Mouse (Mus musculus) C2C12 (cell line): Measurements from ENCODE around the gene Gsto1. TPM values are rescaled to one million over a fixed set of nuclear protein-coding genes. Genes with fewer than 3 reads are reported as not detected.

Source experiments
- H3K27me3 ChIP-seq: one replicate; pipeline ENCODE4 v1.6.1; 2011; ENCODE audit not compliant: control insufficient read depth, insufficient read depth, insufficient read length
- H3K36me3 ChIP-seq: one replicate; pipeline ENCODE4 v1.6.1; 2011; ENCODE audit not compliant: control insufficient read depth, insufficient read depth
- H3K4me3 ChIP-seq: one replicate; pipeline ENCODE4 v1.5.1; 2011; ENCODE audit warnings: mild to moderate bottlenecking, control low read depth; ENCODE audit not compliant: poor library complexity, insufficient read depth, severe bottlenecking
- H3K79me2 ChIP-seq: one replicate; pipeline ENCODE4 v1.6.1; 2011; ENCODE audit not compliant: control insufficient read depth, insufficient read depth
- H3K79me3 ChIP-seq: one replicate; pipeline ENCODE4 v1.6.1; 2011; ENCODE audit warnings: low read depth, control low read depth
- H3ac ChIP-seq: one replicate; pipeline ENCODE3; 2011; ENCODE audit warnings: low read depth; ENCODE audit not compliant: control insufficient read depth, insufficient read length
- CEBPB ChIP-seq: IDR thresholded peaks from one replicate; pipeline ENCODE4 v1.6.1; 2011; ENCODE audit warnings: low read depth, mild to moderate bottlenecking, control low read depth, moderate library complexity
- CTCF ChIP-seq: IDR thresholded peaks from one replicate; pipeline ENCODE4 v1.5.1; 2011; ENCODE audit not compliant: control insufficient read depth, insufficient read depth, insufficient read length
- FOSL1 ChIP-seq: IDR thresholded peaks from one replicate; pipeline ENCODE4 v1.8.0; 2011; ENCODE audit warnings: mild to moderate bottlenecking, low read length; ENCODE audit not compliant: poor library complexity, insufficient read depth, severe bottlenecking
- MAX ChIP-seq: IDR thresholded peaks from one replicate; pipeline ENCODE4 v1.6.1; 2011; ENCODE audit warnings: mild to moderate bottlenecking, control low read depth
- MYOD1 ChIP-seq: IDR thresholded peaks from one replicate; pipeline ENCODE4 v1.6.1; 2011; ENCODE audit warnings: low read depth; ENCODE audit not compliant: control insufficient read depth, insufficient read length
- MYOG ChIP-seq: IDR thresholded peaks from one replicate; pipeline ENCODE4 v1.6.1; 2011; ENCODE audit not compliant: control insufficient read depth, insufficient read length; ENCODE audit errors: extremely low read depth
- USF1 ChIP-seq: IDR thresholded peaks from one replicate; pipeline ENCODE4 v1.6.1; 2011; ENCODE audit warnings: low read depth, mild to moderate bottlenecking, control low read depth, moderate library complexity
- polyA plus RNA-seq: library from polyadenylated mRNA; unstranded; fragments of >200 nt; fragmentation: generic; extraction: Trizol; gene quantifications from one replicate; pipeline ENCODE4 v1.2.1, GENCODE M21; 2012; ENCODE audit warnings: missing spikeins

Gsto1 gene
- polyA plus RNA-seq, 1 experiment = 272 TPM

- Histone ChIP-seq H3K4me3 (no peak overlapping the region), H3K79me3 (peaks cover 80% of the 10 kb centered on the region), H3ac (no peak overlapping the region), H3K79me2 (peaks cover 97% of the 10 kb centered on the region), H3K36me3 (peaks cover 77% of the 10 kb centered on the region), H3K27me3 (no peaks in the 10 kb centered on the region)
- TF ChIP-seq MAX (no peak), CEBPB (no peak), CTCF (no peak), FOSL1 (no peak), USF1 (no peak), MYOG (no peak), MYOD1 (no peak)
Measured at GRCm38 (mm10) chr19:47908961-47909371, 54.2 kb downstream of the Gsto1 start.

DNA sequence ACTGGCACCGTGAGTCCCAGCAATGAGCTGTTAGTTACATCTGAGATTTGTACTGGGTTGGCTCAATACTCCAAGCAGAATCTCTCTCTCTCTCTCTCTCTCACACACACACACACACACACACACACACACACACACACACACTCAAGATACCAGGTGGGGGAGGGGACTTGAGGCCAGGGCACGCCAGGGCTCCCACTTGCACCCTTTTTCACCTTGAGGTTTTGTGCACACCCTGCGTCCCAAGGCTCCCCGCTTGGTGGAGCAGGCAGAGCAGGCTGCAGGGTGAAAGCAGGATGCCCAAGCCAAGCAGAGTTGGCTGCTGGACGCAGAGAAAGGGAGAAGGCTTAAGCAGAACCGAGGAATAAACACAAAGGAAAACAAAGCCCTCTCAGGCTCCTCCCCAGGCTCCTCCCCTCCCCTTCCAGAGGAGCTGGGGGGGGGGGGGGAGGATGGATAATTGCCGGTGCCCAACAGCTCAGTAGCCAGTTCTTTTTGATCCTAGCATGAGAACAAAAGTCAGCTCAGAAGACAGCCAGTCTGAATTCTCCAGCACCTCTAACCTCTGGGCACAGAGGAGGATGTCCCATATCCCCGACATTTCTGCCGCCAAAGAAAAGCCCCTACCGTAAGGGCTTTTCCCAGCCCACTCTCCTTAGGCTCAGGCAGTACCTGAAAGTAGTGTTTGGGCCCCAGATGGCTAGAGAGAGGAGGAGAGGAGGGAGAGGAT, 54.8 kb downstream of the Gsto1 start:
- no peak for TF ChIP-seq CEBPB
- no peak for TF ChIP-seq MYOD1
- TF ChIP-seq MAX = no peak
- no peak for TF ChIP-seq MYOG
- TF ChIP-seq FOSL1 = no peak
- no peak for TF ChIP-seq CTCF
- no peak for TF ChIP-seq USF1
- Histone ChIP-seq H3K36me3 (peaks cover 77% of the 10 kb centered on the region), H3K27me3 (no peaks in the 10 kb centered on the region), H3K79me3 (peaks cover 82% of the 10 kb centered on the region), H3ac (no peak overlapping the region), H3K79me2 (peaks cover 97% of the 10 kb centered on the region), H3K4me3 (no peak overlapping the region)

GRCm38 (mm10) chr19:47910117-47910618, 55.4 kb downstream of the Gsto1 start:
- Histone ChIP-seq H3K79me2 (peaks cover 97% of the 10 kb centered on the region), H3K4me3 (no peak overlapping the region), H3K36me3 (peaks cover 78% of the 10 kb centered on the region), H3K27me3 (no peaks in the 10 kb centered on the region), H3ac (no peak overlapping the region), H3K79me3 (peaks cover 82% of the 10 kb centered on the region)
- TF ChIP-seq CTCF (no peak), FOSL1 (no peak), MYOG (no peak), USF1 (no peak), CEBPB (no peak), MAX (no peak), MYOD1 (no peak)

GRCm38 (mm10) chr19:47910751-47911150, 56.0 kb downstream of the Gsto1 start:
- H3ac ChIP-seq = no peak overlapping the region
- peaks cover 97% of the 10 kb centered on the region for H3K79me2 ChIP-seq
- no peaks in the 10 kb centered on the region for H3K27me3 ChIP-seq
- peaks cover 82% of the 10 kb centered on the region for H3K79me3 ChIP-seq
- H3K36me3 ChIP-seq = peaks cover 78% of the 10 kb centered on the region
- TF ChIP-seq CEBPB (no peak), MYOG (no peak), MAX (no peak), FOSL1 (no peak), MYOD1 (no peak), USF1 (no peak), CTCF (no peak)
- H3K4me3 ChIP-seq = no peak overlapping the region

DNA sequence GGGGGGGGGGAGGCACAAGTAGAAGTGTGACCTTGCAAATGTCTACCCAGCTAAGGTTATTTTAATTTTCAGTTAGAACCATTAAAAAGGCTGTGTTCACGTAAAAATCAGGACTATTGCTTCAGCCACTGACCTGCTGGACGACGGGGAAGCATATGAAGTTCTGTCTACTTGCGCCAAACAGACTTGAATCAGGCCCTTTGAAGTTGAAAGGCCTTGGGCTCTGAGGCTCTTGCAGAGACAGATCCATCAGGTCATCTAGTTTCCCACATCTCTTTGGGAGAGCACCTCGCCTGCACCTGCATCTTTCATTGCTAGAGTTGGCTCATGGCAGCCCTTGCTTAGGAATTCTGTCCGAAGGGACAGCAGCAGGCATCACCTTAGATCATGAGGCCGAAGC, 58.6 kb downstream of the Gsto1 start:
- no peak overlapping the region for H3ac ChIP-seq
- H3K79me3 ChIP-seq = peaks cover 89% of the 10 kb centered on the region

More for the DNA sequence above, 58.6 kb downstream of the Gsto1 start:
- TF ChIP-seq FOSL1 (no peak), MAX (no peak), USF1 (no peak), MYOG (no peak), CEBPB (no peak), MYOD1 (no peak), CTCF (no peak)
- peaks cover 65% of the 10 kb centered on the region for H3K36me3 ChIP-seq
- H3K4me3 ChIP-seq = no peak overlapping the region
- H3K79me2 ChIP-seq = peaks cover 100% of the 10 kb centered on the region
- no peaks in the 10 kb centered on the region for H3K27me3 ChIP-seq
